Mouse (Mus musculus): Measurements from ENCODE around the gene Ptprr. TPM values are rescaled to one million over a fixed set of nuclear protein-coding genes. Genes with fewer than 3 reads are reported as not detected.

The Ptprr gene
- polyA plus RNA-seq, 1 experiment from 2014 or later: 2.2 TPM

DNA sequence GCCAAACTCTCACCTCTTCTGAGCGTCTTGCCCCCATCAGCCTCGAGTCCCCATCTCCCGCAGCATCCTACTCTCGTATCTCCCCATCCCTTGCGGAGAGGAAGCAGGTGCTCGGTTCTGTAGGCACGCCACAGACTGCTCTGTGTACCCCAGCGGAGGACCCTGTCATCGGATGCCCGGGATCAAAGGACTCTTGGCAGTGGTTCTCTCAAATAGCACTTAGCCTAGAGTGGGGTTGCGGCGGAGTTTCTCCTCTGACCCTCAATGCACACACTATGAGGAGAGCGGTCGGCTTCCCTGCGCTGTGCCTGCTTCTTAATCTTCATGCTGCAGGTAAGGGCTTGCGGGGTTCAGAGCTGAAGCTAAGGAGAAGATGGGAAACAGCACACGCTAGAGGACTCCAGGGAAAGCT lies 473 bp downstream of the Ptprr start:
- Histone ChIP-seq H3K9ac (ENCODE audit: low read depth, low read length) (no peak overlapping the region), H3K36me3 (ENCODE audit: insufficient read depth, low read length) (no peaks in the 10 kb centered on the region), H3K27ac (no peak overlapping the region), H3K4me2 (ENCODE audit: low read length) (peak overlapping the region; percentile 39), H3K27me3 (ENCODE audit: insufficient read depth, low read length) (no peaks in the 10 kb centered on the region), H3K9me3 (replicated peaks; ENCODE audit: low read length) (no peaks in the 10 kb centered on the region), H3K4me3 (replicated peaks; ENCODE audit: low read depth, low read length) (peak overlapping the region; percentile 26), H3K4me1 (replicated peaks; ENCODE audit: insufficient read depth, low read length) (no peaks in the 10 kb centered on the region)
- TF ChIP-seq CTCF (IDR thresholded peaks at IDR 0.05; ENCODE audit: low read depth): no peak
- 4% methylated on average over 17 of the region's 17 CpGs for WGBS
- ATAC-seq (replicated peaks; ENCODE audit: low FRiP score, low read depth) (peak; percentile 34), DNase-seq (ENCODE audit: low spot score) (no peak)

DNA sequence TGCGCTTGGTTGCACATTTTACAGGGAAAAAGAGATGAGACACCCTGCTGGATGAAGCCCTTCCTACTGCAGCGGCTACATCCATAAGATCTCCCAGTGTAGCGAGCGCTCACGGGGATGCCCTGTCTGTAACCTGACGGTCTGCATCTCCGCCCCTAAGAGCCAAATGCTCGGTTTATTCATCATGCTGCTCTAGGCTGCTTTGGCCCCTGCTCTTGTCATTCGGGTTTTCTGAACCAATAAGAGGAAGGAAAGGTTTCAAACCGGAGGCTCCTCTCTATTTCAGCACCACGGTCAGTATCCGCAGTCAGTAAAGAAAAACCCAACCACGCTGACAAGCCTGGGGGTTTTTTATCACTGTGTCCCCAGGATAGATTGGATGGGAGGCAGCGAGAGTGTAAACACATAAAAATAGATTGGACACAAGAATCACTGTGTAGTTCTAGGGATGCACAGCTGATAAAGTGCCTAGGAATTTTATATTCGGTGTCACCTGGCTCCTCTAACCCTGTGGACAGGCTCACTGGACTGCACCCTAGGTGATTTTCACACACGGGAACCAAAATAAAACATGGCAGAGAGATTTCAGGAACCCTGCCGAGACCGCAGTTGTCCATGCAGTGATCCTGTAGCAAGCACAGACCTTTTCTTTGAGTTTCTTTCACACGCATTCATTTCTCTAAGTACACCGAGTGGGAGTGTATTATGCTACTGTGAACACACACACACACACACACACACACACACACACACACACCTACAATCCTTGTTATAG lies 1.3 kb downstream of the Ptprr start:
- no peak for ATAC-seq (replicated peaks; ENCODE audit: low FRiP score, low read depth)
- Histone ChIP-seq H3K4me2 (ENCODE audit: low read length) (peak overlapping the region; percentile 39), H3K27me3 (ENCODE audit: insufficient read depth, low read length) (no peaks in the 10 kb centered on the region), H3K9ac (ENCODE audit: low read depth, low read length) (no peak overlapping the region), H3K27ac (no peak overlapping the region), H3K9me3 (replicated peaks; ENCODE audit: low read length) (no peaks in the 10 kb centered on the region), H3K4me1 (replicated peaks; ENCODE audit: insufficient read depth, low read length) (no peaks in the 10 kb centered on the region), H3K36me3 (ENCODE audit: insufficient read depth, low read length) (no peaks in the 10 kb centered on the region), H3K4me3 (replicated peaks; ENCODE audit: low read depth, low read length) (no peak overlapping the region)
- WGBS: 8% methylated on average over 20 of the region's 20 CpGs
- no peak for TF ChIP-seq CTCF (IDR thresholded peaks at IDR 0.05; ENCODE audit: low read depth)
- peak; percentile 75 for DNase-seq (ENCODE audit: low spot score)

DNA sequence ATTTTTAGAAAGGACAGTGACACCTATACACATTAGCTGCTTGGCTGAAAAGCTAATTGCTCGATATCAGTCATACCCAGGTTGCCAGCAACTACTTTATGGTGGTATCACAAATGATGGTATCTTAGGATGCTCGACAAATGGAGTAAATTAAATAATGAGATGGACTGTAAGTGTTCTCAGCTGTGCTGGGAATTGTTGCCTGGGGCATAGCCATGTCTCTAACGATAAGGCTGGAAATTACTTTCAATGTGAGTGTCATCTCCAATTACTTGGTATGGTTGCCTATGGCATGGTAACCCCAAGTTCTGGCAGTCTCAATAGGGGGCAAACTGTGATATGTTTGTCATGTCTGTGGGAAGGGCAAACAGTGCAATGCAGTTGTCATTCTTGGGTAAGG lies 3.1 kb downstream of the Ptprr start:
- no peaks in the 10 kb centered on the region for H3K4me1 ChIP-seq (replicated peaks; ENCODE audit: insufficient read depth, low read length)
- no peak for TF ChIP-seq CTCF (IDR thresholded peaks at IDR 0.05; ENCODE audit: low read depth)
- H3K4me3 ChIP-seq (replicated peaks; ENCODE audit: low read depth, low read length): no peak overlapping the region
- no peak for DNase-seq (ENCODE audit: low spot score)
- 77% methylated on average over 3 of the region's 3 CpGs for WGBS
- ATAC-seq (replicated peaks; ENCODE audit: low FRiP score, low read depth): no peak
- H3K4me2 ChIP-seq (ENCODE audit: low read length): no peak overlapping the region
- no peaks in the 10 kb centered on the region for H3K9me3 ChIP-seq (replicated peaks; ENCODE audit: low read length)
- no peaks in the 10 kb centered on the region for H3K36me3 ChIP-seq (ENCODE audit: insufficient read depth, low read length)
- H3K9ac ChIP-seq (ENCODE audit: low read depth, low read length): no peak overlapping the region
- no peak overlapping the region for H3K27ac ChIP-seq
- no peaks in the 10 kb centered on the region for H3K27me3 ChIP-seq (ENCODE audit: insufficient read depth, low read length)

DNA sequence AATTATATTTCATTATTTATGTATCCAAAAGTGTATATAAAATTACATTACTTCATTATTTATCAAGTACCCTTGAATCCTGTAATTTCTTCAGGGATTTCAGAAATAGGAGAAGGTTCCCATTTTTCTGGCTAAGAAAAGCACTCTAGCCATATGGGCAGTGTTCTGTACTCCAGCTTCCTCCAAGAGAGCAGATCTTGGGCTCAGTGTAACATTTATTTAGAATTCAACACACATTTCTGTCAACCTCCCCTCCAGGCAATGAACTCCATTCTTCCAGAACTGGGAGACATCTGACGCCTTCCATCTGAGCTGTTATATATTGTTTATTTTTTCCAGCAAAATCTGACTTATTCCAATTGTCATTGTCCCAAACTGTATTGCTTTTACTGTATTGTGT lies 20.1 kb downstream of the Ptprr start:
- no peak for TF ChIP-seq CTCF (IDR thresholded peaks at IDR 0.05; ENCODE audit: low read depth)
- no peak overlapping the region for H3K4me2 ChIP-seq (ENCODE audit: low read length)
- no peaks in the 10 kb centered on the region for H3K36me3 ChIP-seq (ENCODE audit: insufficient read depth, low read length)
- DNase-seq (ENCODE audit: low spot score) (no peak), ATAC-seq (replicated peaks; ENCODE audit: low FRiP score, low read depth) (no peak)
- no peaks in the 10 kb centered on the region for H3K27me3 ChIP-seq (ENCODE audit: insufficient read depth, low read length)
- H3K4me3 ChIP-seq (replicated peaks; ENCODE audit: low read depth, low read length): no peak overlapping the region
- H3K9ac ChIP-seq (ENCODE audit: low read depth, low read length): no peak overlapping the region
- H3K9me3 ChIP-seq (replicated peaks; ENCODE audit: low read length): no peaks in the 10 kb centered on the region
- H3K4me1 ChIP-seq (replicated peaks; ENCODE audit: insufficient read depth, low read length): no peaks in the 10 kb centered on the region
- 73% methylated on average over 1 of the region's 1 CpGs for WGBS
- H3K27ac ChIP-seq: no peak overlapping the region

DNA sequence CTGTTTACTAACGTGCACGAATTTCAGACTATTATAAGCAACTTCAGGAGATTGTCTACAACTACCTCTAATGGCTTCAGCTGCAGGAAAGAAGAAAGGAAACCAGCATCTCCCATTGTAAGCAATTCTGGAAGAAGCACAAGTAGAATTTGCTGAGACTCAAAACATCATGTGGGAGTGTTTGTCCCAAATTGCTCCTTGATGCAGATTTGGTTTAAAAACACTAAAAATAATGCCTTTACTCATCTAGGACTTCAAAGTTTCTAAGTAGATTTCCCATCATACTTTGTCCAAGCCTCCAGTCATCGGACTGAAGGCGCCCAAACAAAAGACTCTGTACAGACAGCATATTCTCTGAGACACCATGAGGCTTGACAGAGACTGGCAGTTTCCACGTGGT lies 57.9 kb downstream of the Ptprr start:
- Histone ChIP-seq H3K9ac (ENCODE audit: low read depth, low read length) (no peak overlapping the region), H3K4me3 (replicated peaks; ENCODE audit: low read depth, low read length) (no peak overlapping the region), H3K27me3 (ENCODE audit: insufficient read depth, low read length) (no peaks in the 10 kb centered on the region), H3K4me1 (replicated peaks; ENCODE audit: insufficient read depth, low read length) (no peaks in the 10 kb centered on the region), H3K4me2 (ENCODE audit: low read length) (no peak overlapping the region), H3K36me3 (ENCODE audit: insufficient read depth, low read length) (no peaks in the 10 kb centered on the region), H3K27ac (no peak overlapping the region), H3K9me3 (replicated peaks; ENCODE audit: low read length) (no peaks in the 10 kb centered on the region)
- TF ChIP-seq CTCF (IDR thresholded peaks at IDR 0.05; ENCODE audit: low read depth): no peak
- 84% methylated on average over 5 of the region's 5 CpGs for whole genome bisulfite sequencing
- no peak for ATAC-seq (replicated peaks; ENCODE audit: low FRiP score, low read depth)
- no peak for DNase-seq (ENCODE audit: low spot score)

DNA sequence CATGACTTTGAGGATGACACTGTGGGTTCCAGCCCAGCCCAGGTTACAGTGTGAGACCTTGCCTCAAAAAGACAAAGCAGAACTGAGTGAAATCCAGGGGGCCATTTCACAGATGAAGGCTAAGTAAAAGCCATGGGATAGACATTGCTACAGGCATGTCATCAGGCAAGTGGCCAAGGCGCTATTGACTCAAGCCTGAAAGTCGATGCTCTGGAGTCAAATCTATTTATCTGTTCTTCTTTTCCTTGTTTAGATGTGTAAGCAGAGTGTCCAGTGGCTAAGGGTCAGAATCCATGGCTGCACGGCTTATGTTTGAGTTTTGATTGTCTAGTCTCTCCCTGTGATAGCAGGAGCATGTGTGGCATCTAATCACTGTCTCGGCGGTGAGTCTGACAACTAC lies 60.6 kb downstream of the Ptprr start:
- TF ChIP-seq CTCF (IDR thresholded peaks at IDR 0.05; ENCODE audit: low read depth): no peak
- WGBS: 85% methylated on average over 5 of the region's 5 CpGs
- H3K27me3 ChIP-seq (ENCODE audit: insufficient read depth, low read length): no peaks in the 10 kb centered on the region
- H3K9ac ChIP-seq (ENCODE audit: low read depth, low read length): no peak overlapping the region
- no peak overlapping the region for H3K4me3 ChIP-seq (replicated peaks; ENCODE audit: low read depth, low read length)
- no peaks in the 10 kb centered on the region for H3K36me3 ChIP-seq (ENCODE audit: insufficient read depth, low read length)
- H3K4me2 ChIP-seq (ENCODE audit: low read length): no peak overlapping the region
- no peaks in the 10 kb centered on the region for H3K9me3 ChIP-seq (replicated peaks; ENCODE audit: low read length)
- ATAC-seq (replicated peaks; ENCODE audit: low FRiP score, low read depth) (no peak), DNase-seq (ENCODE audit: low spot score) (no peak)
- no peak overlapping the region for H3K27ac ChIP-seq
- no peaks in the 10 kb centered on the region for H3K4me1 ChIP-seq (replicated peaks; ENCODE audit: insufficient read depth, low read length)

DNA sequence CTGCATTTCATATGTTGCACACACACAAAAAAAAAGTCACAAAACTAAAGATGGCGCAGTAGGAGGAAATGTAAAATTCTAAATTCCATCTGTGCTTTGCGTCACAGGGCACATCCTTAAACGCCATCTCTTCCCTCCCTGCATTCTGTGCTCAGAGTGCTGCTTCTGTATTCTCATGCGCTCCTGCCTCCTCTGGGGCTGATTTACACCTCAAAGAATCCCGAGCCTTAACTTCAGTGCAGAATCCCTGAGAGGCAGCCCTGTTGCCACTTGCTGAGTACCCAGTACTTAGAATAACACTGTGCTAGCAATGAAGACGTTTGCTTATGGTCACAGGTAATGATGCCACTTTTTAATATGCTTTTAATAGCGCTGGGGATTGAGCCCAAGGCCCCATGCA lies 61.4 kb downstream of the Ptprr start:
- TF ChIP-seq CTCF (IDR thresholded peaks at IDR 0.05; ENCODE audit: low read depth): no peak
- no peak overlapping the region for H3K4me2 ChIP-seq (ENCODE audit: low read length)
- H3K36me3 ChIP-seq (ENCODE audit: insufficient read depth, low read length): no peaks in the 10 kb centered on the region
- no peak for DNase-seq (ENCODE audit: low spot score)
- H3K4me1 ChIP-seq (replicated peaks; ENCODE audit: insufficient read depth, low read length): no peaks in the 10 kb centered on the region
- ATAC-seq (replicated peaks; ENCODE audit: low FRiP score, low read depth): no peak
- H3K27me3 ChIP-seq (ENCODE audit: insufficient read depth, low read length): no peaks in the 10 kb centered on the region
- no peak overlapping the region for H3K9ac ChIP-seq (ENCODE audit: low read depth, low read length)
- H3K27ac ChIP-seq: no peak overlapping the region
- H3K4me3 ChIP-seq (replicated peaks; ENCODE audit: low read depth, low read length): no peak overlapping the region
- 42% methylated on average over 7 of the region's 7 CpGs for WGBS
- H3K9me3 ChIP-seq (replicated peaks; ENCODE audit: low read length): no peaks in the 10 kb centered on the region

Measured in kidney, postnatal 0 days (tissue).